Mouse (Mus musculus) T-helper 1 cell (primary cell): ENCODE measurements at regions not wholly inside any gene's neighbourhood (a gene's known extent, or its start where the extent isn't known, plus 50 kb on each side); places are given as distances from the start of the nearest gene placed in this dataset.

ENCODE experiments used
- in situ Hi-C: fragments of 300-600 bp; cut with MboI, MseI; formaldehyde crosslinking; loops from one replicate; pipeline ENCODE4 v1.15.1; 2025; ENCODE audit warnings: high pct_unique_total_duplicates

- in situ Hi-C loops = loop anchor here (10.0 kb wide), 1 partner anchor 1378 kb away; no protein-coding TSS in a partner anchor
Measured at GRCm38 (mm10) chr5:78993258-78993657, 1585.4 kb upstream of the Igfbp7 start.

GRCm38 (mm10) chr5:78989714-78990113 lies 1581.9 kb upstream of the Igfbp7 start:
- in situ Hi-C loops = loop anchor here (10.0 kb wide), 1 partner anchor 1375 kb away; no protein-coding TSS in a partner anchor

- in situ Hi-C loops = no loop called here
Measured at GRCm38 (mm10) chr5:78976480-78977041, 1568.7 kb upstream of the Igfbp7 start.

- in situ Hi-C loops = no loop called here
Measured at GRCm38 (mm10) chr5:78945702-78946101, 1537.9 kb upstream of the Igfbp7 start.

GRCm38 (mm10) chr5:78921860-78922610 lies 1514.2 kb upstream of the Igfbp7 start:
- in situ Hi-C loops = no loop called here

- in situ Hi-C loops = no loop called here
Measured at GRCm38 (mm10) chr5:78900128-78900527, 1492.3 kb upstream of the Igfbp7 start.

GRCm38 (mm10) chr5:78878775-78879174 lies 1470.9 kb upstream of the Igfbp7 start:
- in situ Hi-C loops = no loop called here

GRCm38 (mm10) chr5:78845126-78845525 lies 1437.3 kb upstream of the Igfbp7 start:
- in situ Hi-C loops = no loop called here

- in situ Hi-C loops = no loop called here
Measured at GRCm38 (mm10) chr5:78797391-78797790, 1389.5 kb upstream of the Igfbp7 start.
